Mouse (Mus musculus) T-cell, adult 2 months (primary cell): ENCODE measurements around the gene Plekhs1.
"Not testable (repeated sequence)": the region's sequence is repeated elsewhere in the genome, so short reads cannot be mapped to it uniquely, and the experiment has no call there.

Source experiments
- DNase-seq: peaks from one replicate; pipeline ENCODE4 v3.0.0; 2022; ENCODE audit warnings: low spot score

Plekhs1 gene

GRCm38 (mm10) chr19:56519408-56519807 is 58.0 kb downstream of the Plekhs1 start:
- DNase-seq = not testable (repeated sequence)

DNA sequence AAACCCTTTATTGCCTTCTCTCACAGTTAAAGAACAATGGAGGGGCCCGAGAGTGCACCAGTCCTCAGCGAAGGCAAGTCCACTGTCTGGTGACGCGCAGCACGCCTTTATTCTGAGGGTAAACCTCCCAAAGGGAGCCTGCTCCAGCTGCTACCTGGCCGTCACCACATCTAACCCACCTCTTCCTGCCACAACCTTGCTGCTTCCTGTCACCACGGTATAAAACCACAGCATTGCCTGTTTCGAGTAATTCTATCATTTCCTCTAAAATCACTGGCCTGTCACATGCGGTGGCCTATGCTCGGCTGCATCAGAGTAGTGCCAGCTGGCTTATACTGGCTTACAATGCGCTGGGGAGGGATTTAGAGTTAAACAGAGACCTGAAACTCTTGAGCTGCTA is 69.1 kb downstream of the Plekhs1 start:
- not testable (repeated sequence) for DNase-seq

DNA sequence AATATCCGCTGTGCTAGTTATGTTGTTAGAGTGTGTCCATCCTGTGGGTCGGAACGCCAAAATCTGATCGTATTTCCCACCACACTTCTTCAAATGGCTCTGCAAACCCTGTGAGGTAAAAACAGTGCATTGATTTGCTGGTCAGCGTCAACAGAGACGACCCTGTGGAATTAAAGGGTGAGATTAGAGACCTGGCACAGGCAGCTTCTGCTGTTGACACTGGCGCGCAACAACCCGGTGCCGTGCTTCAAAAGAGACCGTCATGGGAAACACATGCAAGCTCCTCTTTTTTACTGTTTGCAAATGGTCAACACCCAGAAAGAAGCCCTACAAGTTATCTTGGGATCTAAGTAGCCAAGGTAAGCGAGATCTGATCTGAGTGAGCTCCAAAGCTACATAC is 69.8 kb downstream of the Plekhs1 start:
- no peak for DNase-seq

DNA sequence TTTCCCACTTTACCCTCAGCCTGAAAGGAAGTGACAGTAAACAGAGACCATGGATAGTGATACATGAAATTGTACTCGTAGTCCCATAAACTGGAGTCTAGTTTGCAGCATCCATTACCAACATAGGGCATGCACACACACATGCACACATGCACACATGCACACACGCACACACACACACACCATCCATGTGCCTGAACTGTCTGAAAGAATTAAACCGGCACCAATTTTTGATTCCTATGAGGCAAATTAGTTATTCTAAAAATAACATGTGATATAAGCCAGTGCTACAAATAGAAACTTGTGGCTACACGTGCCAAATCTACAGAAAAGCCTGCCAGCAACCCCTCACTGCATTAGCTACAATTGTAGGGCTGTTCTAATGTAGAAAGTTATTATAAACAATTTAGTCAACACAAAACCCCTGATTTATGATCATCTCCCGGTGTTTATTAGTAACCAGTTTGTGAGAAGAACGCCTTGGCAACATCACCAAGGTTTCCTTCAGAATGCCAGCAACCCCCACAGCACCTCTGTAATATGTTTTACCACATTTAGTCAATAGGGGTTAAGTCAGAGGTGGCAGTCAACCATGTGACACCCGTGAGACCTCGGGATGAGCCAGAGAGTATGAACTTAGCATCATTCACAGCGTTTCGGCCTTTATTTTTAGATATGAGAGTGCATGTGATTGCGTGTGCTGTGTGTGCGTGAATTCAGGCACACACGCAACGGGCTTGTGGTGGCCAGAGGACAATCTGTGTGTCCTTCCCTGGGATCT is 72.0 kb downstream of the Plekhs1 start:
- no peak for DNase-seq

DNA sequence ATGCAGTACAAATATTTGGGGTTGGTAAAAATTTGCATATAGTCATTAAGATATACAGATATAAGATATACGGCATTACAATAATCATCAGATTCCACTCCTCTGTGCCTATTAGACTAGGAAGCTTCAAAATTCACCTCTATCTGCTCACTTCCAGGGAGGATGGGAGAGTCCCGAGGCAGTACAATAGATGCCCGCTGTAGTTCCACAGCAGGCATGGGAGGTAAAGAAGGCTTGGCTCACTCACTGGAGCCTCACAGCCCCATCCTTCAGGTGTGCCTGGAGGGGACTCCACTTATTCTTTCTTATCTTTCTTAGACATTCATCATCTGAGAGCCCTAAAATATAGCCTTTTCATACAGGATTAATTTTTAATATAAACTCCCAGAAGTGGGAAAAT is 72.9 kb downstream of the Plekhs1 start:
- no peak for DNase-seq

DNA sequence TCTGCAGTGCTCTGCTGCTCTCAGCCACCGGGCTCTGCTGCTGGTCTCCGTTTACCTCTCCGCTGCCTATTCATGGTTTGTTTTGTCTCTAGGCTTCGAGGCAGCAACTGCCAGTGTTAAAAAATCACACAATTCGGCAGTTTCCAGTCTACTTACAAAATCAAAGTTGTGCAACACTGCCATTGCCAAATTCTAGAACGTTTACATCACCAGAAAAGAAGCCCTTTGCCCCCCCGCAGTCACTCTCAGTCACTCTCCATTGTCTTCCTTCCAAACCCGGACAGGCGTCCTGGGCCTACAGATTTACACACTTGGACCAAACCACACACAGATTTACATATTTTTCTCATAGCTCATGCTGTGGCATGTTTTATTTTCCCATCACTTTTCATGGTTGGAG is 73.6 kb downstream of the Plekhs1 start:
- no peak for DNase-seq

GRCm38 (mm10) chr19:56535765-56536164 is 74.3 kb downstream of the Plekhs1 start:
- no peak for DNase-seq
